Mouse (Mus musculus) myocyte (in vitro differentiated cells): ENCODE data around the gene Ccdc114.

Experiments used
- MAX ChIP-seq: IDR thresholded peaks from one replicate; pipeline ENCODE4 v1.6.1; 2011; ENCODE audit warnings: low read depth, mild to moderate bottlenecking, control low read depth
- MYOG ChIP-seq, 3 experiments: IDR thresholded peaks; one replicate each; pipeline ENCODE4 v1.6.1; 2011; ENCODE audit warnings: control low read depth in 2 of 3, low read depth in 2 of 3, mild to moderate bottlenecking in 2 of 3; ENCODE audit not compliant: insufficient read length in 2 of 3, control insufficient read depth in 1 of 3, insufficient read depth in 1 of 3

DNA sequence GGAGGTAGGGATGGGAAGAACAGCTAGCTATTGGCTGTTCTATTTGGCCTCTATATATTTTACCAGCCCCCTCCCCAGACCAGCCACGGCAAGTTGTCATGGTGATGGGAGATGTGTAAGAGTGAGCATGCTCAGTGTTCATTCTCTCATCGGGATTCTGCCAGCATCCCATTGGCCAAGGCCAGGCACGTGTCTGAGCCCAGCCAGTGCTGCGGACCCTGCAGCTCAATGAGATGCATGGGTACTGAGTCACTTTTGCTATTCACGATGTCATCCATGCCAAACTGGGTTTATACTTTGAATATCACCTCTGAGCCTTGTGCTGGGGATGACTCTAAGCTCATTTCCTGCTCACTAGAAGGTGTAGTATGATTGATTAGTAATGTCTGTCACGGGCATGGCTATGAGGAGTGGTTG, 49.4 kb downstream of the Ccdc114 start:
- no peak for TF ChIP-seq MAX
- no peak for TF ChIP-seq MYOG (IDR thresholded peaks at IDR 0.05; ENCODE audit: control insufficient read depth in 1 of 3, insufficient read depth in 1 of 3, insufficient read length in 2 of 3, low read depth in 2 of 3)
